Mouse (Mus musculus) liver, embryonic 11.5 days (tissue): ENCODE results near the gene 4921517D22Rik. TPM values are rescaled to one million over a fixed set of nuclear protein-coding genes. Genes with fewer than 3 reads are reported as not detected.
"Not testable (repeated sequence)": the region's sequence is repeated elsewhere in the genome, so short reads cannot be mapped to it uniquely, and the experiment has no call there.

Source experiments
- ATAC-seq: fragments of 200-750 bp; cut with Nextera tagmentation; replicated peaks from 2 replicates; pipeline ENCODE4 v1.8.0; 2017; ENCODE audit warnings: moderate number of reproducible peaks, mild to moderate bottlenecking, moderate TSS enrichment, moderate library complexity; ENCODE audit not compliant: low FRiP score
- DNase-seq: peaks from one replicate; pipeline ENCODE4 v3.0.0-alpha.2; 2017; ENCODE audit warnings: low spot score
- H3K27ac ChIP-seq: fragments of 300-500 bp; sonication (generic); 2 replicates; pipeline ENCODE4 v1.5.1; 2014; ENCODE audit warnings: mild to moderate bottlenecking, low read depth, low read length, control low read depth
- H3K27me3 ChIP-seq: fragments of 300-500 bp; sonication (generic); replicated peaks from 2 replicates; pipeline ENCODE4 v1.6.1; 2014; ENCODE audit warnings: low read length, mixed read lengths; ENCODE audit not compliant: control insufficient read depth, insufficient read depth
- H3K36me3 ChIP-seq: fragments of 300-500 bp; sonication (generic); 2 replicates; pipeline ENCODE4 v1.6.1; 2014; ENCODE audit warnings: mild to moderate bottlenecking, low read length, moderate library complexity, mixed read lengths; ENCODE audit not compliant: control insufficient read depth, insufficient read depth
- H3K4me1 ChIP-seq: fragments of 300-500 bp; sonication (generic); replicated peaks from 2 replicates; pipeline ENCODE4 v1.6.1; 2014; ENCODE audit warnings: low read length, mixed read lengths; ENCODE audit not compliant: control insufficient read depth, insufficient read depth
- H3K4me2 ChIP-seq: fragments of 300-500 bp; sonication (generic); 2 replicates; pipeline ENCODE4 v1.6.1; 2014; ENCODE audit warnings: mild to moderate bottlenecking, control low read depth, moderate library complexity
- H3K4me3 ChIP-seq: fragments of 300-500 bp; sonication (generic); 2 replicates; pipeline ENCODE4 v1.5.1; 2014; ENCODE audit warnings: low read depth, low read length, control low read depth
- H3K9ac ChIP-seq: fragments of 300-500 bp; sonication (generic); 2 replicates; pipeline ENCODE4 v1.6.1; 2014; ENCODE audit warnings: low read depth, low read length, control low read depth
- H3K9me3 ChIP-seq: fragments of 300-500 bp; sonication (generic); 2 replicates; pipeline ENCODE4 v1.6.1; 2016; ENCODE audit warnings: low read length, inconsistent platforms, mixed read lengths; ENCODE audit not compliant: control insufficient read depth
- WGBS: fragments of 180-500 bp; shearing (Covaris S2); extraction: QIAGEN DNeasy Blood & Tissue Kit; methylation state at CpG from one replicate; pipeline ENCODE4 v1.1.7; 2014; 5-methylcytosine and 5-hydroxymethylcytosine counted together
- polyA plus RNA-seq: library from polyadenylated mRNA; unstranded; fragments of >200 nt; fragmentation: Nextera tagmentation; extraction: Ambion mirVana; gene quantifications from 2 replicates; pipeline ENCODE4 v1.2.1, GENCODE M21; 2014

Gene 4921517D22Rik
- not detected in 2 replicates for polyA plus RNA-seq

DNA sequence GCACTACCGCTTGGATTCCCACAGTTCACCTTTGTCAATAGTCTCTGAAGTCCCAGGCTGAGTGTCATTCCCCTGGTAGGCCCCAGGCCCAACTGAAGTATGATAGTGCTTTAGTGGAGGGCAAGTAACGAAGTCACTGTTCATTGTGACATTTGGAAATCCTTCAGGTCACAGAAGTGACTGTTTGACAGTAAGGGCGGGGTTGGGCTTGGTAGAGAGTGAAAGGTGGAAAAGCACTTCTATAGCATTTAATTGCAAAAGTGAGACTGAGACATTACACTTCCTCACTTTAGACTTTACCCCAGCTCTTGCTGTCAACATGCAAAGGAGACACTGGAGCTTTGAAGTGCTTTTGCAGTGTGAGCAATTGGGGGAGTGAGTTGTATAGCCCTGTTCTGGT is at the start of gene 4921517D22Rik:
TSS of gene 4921517D22Rik (minus strand) at position 101 of the 400 bp plus-strand sequence.
- Histone ChIP-seq H3K4me3 (no peak within 1 kb of the TSS), H3K27me3 (no peaks in the 10 kb centered on the region), H3K9ac (no peak within 1 kb of the TSS), H3K4me1 (no peaks in the 10 kb centered on the region), H3K27ac (no peak within 1 kb of the TSS), H3K36me3 (no peaks in the 10 kb centered on the region), H3K4me2 (no peak within 1 kb of the TSS), H3K9me3 (no peaks in the 10 kb centered on the region)
- 74% methylated on average over 3 of the region's 3 CpGs for WGBS
- no peak for DNase-seq
- ATAC-seq = no peak

DNA sequence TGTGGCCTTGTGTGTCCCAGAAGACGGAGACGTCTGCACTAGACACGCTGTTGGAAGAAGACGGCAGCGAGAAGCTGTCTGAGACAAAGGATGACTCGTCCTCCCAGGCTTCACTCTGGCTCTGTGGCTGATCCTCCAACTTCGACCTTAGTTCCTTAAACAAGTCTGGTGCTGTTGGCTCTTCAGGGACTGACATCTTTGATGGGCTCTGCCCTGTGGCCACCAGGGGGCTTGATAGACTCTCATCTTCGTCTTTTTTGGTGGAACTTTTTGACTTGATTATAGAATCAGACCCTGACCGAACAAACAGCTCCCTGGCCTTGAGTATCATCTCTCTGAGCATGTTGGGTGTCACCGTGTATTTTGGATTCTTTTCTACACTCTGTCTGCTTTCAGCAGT is 47.8 kb upstream of the 4921517D22Rik start:
- Histone ChIP-seq H3K27ac (no peak overlapping the region), H3K9ac (no peak overlapping the region), H3K4me3 (no peak overlapping the region), H3K36me3 (no peaks in the 10 kb centered on the region), H3K9me3 (no peaks in the 10 kb centered on the region), H3K4me2 (no peak overlapping the region), H3K4me1 (peaks cover 12% of the 10 kb centered on the region), H3K27me3 (no peaks in the 10 kb centered on the region)
- WGBS = 52% methylated on average over 10 of the region's 10 CpGs
- ATAC-seq (no peak), DNase-seq (no peak)

DNA sequence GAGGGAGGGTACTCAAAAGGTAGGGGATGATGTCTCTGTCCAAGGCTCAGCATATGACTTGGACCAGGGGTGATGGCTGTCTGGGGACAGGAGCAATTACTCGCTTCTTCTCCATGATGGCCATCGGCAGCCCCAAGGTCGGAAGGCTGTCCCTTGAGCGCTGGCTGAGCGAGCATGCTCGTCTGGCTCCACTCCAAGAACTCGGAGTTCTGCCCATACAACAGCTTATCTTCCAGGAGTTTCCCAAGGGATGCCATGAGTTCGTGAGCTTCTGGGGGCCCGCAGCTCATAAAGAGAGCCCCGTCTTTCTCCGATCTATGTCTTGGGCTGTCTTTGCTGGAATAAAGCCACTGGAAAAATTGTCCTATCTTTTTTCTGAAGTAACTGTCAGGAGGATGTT is 47.2 kb upstream of the 4921517D22Rik start:
- H3K27me3 ChIP-seq = no peaks in the 10 kb centered on the region
- H3K27ac ChIP-seq = no peak overlapping the region
- H3K36me3 ChIP-seq = no peaks in the 10 kb centered on the region
- no peak for ATAC-seq
- DNase-seq = no peak
- no peak overlapping the region for H3K4me3 ChIP-seq
- H3K9me3 ChIP-seq = no peaks in the 10 kb centered on the region
- H3K4me1 ChIP-seq = peaks cover 12% of the 10 kb centered on the region
- 89% methylated on average over 11 of the region's 11 CpGs for WGBS
- no peak overlapping the region for H3K9ac ChIP-seq
- H3K4me2 ChIP-seq = no peak overlapping the region

DNA sequence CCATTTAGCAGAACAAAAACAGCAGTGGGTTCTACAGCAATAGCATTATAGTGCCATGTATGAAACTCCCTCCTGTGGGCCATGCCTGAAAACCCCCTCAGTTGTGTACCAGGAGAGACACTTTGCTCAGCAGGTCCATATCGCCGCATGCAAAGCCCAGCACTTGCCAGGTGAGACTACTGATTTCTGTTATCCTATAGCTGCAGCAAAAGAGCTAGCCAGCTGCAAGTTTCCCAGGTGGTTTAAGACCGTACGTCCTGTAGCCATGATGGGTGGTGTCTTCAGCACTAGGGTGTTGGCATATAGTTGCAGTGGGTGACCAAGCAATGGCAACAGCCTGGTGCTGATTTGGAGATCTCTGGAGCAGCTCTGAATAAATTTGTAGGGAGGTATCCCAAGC is 45.5 kb upstream of the 4921517D22Rik start:
- Histone ChIP-seq H3K4me2 (peak overlapping the region; percentile 4; the same call in 1 of the 2 replicates), H3K27ac (peak overlapping the region; percentile 91), H3K9me3 (no peaks in the 10 kb centered on the region), H3K4me1 (peaks cover 23% of the 10 kb centered on the region), H3K4me3 (no peak overlapping the region), H3K27me3 (no peaks in the 10 kb centered on the region), H3K36me3 (no peaks in the 10 kb centered on the region), H3K9ac (no peak overlapping the region)
- ATAC-seq = peak; percentile 68
- WGBS = 65% methylated on average over 4 of the region's 4 CpGs
- DNase-seq = no peak

DNA sequence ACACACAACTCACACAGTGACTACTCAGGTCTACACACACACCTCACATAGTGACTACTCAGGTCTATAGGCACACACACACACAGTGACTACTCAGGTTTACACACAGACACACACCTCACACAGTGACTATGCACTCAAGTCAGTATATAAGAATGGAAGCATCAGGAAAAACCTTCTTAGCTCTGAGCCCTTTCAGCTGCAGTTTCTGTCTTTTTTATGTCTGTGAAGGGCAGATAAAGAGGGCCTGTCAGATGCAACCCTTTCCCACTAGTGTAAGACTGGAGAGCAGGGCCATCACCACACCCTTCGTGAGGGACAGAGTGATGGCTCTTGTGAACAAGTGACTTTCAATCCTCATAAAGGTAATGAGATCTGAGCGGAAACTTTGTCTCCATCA is 44.5 kb upstream of the 4921517D22Rik start:
- Histone ChIP-seq H3K27ac (peak overlapping the region; percentile 91), H3K4me3 (no peak overlapping the region), H3K36me3 (no peaks in the 10 kb centered on the region), H3K9me3 (no peaks in the 10 kb centered on the region), H3K4me2 (peak overlapping the region; percentile 43), H3K9ac (peak overlapping the region; percentile 59), H3K4me1 (peaks cover 26% of the 10 kb centered on the region), H3K27me3 (no peaks in the 10 kb centered on the region)
- ATAC-seq = peak; percentile 87
- DNase-seq = no peak
- 49% methylated on average over 2 of the region's 2 CpGs for WGBS

DNA sequence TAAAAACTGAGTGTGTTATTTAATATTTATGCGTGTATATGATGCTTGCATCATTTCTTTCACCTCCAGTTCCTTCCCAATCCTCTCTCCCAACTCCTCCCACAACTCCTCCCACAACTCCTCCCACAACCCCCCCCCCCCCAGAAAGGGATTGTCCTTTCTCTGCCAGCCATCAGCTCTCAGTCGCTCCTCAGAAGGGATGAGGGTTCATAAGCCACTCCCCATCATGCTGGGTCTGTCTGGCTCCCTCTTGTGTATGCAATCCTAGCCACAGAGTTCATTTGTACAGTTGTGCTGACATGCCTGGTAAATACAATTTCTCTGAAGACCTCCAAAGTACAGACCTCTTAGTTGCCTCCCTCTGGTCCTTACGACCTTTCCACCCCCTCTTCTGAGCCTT is 41.3 kb upstream of the 4921517D22Rik start:
- WGBS = 23% methylated on average over 3 of the region's 3 CpGs

DNA sequence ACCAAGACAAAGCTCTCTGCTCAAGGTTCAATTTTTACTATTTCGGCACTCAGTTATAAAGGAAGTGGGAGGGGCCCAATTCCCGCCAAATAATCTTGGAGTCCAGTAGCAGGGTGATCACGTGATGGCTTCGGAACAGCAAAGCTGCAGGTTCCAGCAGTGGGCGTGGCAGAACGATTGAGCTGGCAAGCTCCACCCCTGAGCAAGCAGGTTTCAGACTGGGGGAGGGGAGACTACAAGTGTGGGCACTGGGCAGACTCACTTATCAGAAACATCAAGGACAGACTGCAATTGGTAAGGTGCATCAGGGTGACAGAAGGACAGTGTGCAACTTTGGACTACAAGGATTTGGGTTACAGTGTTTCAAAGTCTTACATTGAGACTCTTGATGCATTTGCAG is 40.4 kb upstream of the 4921517D22Rik start:
- not testable (repeated sequence) for DNase-seq, H3K36me3 ChIP-seq, ATAC-seq, H3K9me3 ChIP-seq, H3K27me3 ChIP-seq, H3K4me3 ChIP-seq
- Histone ChIP-seq H3K4me1 (peaks cover 30% of the 10 kb centered on the region), H3K4me2 (peak overlapping the region; percentile 44), H3K9ac (0 out of 2 replicates have a peak overlapping the region, but pooled peaks have one; percentile 26), H3K27ac (peak overlapping the region; percentile 67; the same call in 1 of the 2 replicates)
- WGBS = 15% methylated on average over 6 of the region's 6 CpGs

More for the DNA sequence above, 41.3 kb upstream of the 4921517D22Rik start:
- H3K4me3 ChIP-seq = no peak overlapping the region
- H3K9ac ChIP-seq = no peak overlapping the region
- no peaks in the 10 kb centered on the region for H3K9me3 ChIP-seq
- peaks cover 36% of the 10 kb centered on the region for H3K4me1 ChIP-seq
- no peaks in the 10 kb centered on the region for H3K36me3 ChIP-seq
- no peaks in the 10 kb centered on the region; the same call in 1 of the 2 replicates for H3K27me3 ChIP-seq
- ATAC-seq (peak; percentile 50), DNase-seq (no peak)
- H3K27ac ChIP-seq = peak overlapping the region; percentile 40; the same call in 1 of the 2 replicates
- H3K4me2 ChIP-seq = no peak overlapping the region

DNA sequence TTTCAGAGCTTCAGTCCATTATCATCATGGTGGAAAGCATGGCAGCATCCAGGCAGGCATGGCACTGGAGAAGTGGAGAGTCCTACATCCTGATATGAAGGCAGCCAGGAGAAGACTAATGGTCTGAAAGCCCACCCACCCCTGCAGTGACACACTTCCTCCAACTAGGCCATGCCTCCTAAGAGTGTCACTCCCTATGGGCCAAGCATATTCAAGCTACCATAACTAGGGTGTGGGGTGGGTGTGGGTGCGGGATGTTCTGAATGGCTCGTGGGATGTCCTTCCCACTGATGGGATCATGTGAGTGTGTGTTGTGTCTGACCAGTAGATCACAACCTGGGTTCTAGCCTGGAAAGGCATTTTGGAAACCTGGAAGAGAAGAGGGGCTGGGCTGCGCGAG is 40.0 kb upstream of the 4921517D22Rik start:
- Histone ChIP-seq H3K9me3 (no peaks in the 10 kb centered on the region), H3K27ac (no peak overlapping the region), H3K4me1 (peaks cover 28% of the 10 kb centered on the region), H3K4me3 (no peak overlapping the region), H3K4me2 (peak overlapping the region; percentile 34; the same call in 1 of the 2 replicates), H3K27me3 (no peaks in the 10 kb centered on the region; the same call in 1 of the 2 replicates), H3K9ac (no peak overlapping the region), H3K36me3 (no peaks in the 10 kb centered on the region)
- 55% methylated on average over 2 of the region's 4 CpGs for WGBS
- ATAC-seq (no peak), DNase-seq (no peak)

DNA sequence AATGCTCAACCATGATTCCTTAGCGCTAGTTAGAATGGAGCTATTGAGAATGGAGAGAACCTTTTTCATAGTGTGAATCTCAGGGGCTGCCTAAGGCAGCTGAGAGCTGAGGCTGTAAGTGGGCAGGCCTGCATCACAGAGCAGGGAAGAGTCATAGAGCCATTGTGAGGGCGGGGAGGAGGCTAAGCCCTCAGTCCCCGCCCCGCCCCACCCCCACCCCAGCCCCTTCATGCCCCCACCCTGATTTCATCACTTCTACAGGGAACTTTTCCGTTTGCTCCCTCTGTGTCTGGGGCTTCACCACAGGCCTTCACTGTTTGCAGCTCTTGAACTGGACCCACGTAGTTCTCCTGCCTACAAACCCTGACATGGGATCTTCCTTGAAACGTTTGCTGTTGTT is 37.7 kb upstream of the 4921517D22Rik start, which contains the start of gene Spata31d1d:
TSS of gene Spata31d1d (minus strand) at position 101 of the 400 bp plus-strand sequence.
- H3K4me2 ChIP-seq = no peak within 1 kb of the TSS
- H3K9me3 ChIP-seq = no peaks in the 10 kb centered on the region
- H3K27ac ChIP-seq = no peak within 1 kb of the TSS
- H3K27me3 ChIP-seq = peaks cover 8% of the 10 kb centered on the region
- peaks cover 28% of the 10 kb centered on the region for H3K4me1 ChIP-seq
- no peak within 1 kb of the TSS for H3K4me3 ChIP-seq
- no peak within 1 kb of the TSS for H3K9ac ChIP-seq
- 0 out of 2 replicates have a peak, but pooled peaks have one; percentile 11 for ATAC-seq
- WGBS = 30% methylated on average over 6 of the region's 7 CpGs
- H3K36me3 ChIP-seq = no peaks in the 10 kb centered on the region
- DNase-seq = no peak
